Mouse (Mus musculus): ENCODE results near the gene Lrfn1.

DNA sequence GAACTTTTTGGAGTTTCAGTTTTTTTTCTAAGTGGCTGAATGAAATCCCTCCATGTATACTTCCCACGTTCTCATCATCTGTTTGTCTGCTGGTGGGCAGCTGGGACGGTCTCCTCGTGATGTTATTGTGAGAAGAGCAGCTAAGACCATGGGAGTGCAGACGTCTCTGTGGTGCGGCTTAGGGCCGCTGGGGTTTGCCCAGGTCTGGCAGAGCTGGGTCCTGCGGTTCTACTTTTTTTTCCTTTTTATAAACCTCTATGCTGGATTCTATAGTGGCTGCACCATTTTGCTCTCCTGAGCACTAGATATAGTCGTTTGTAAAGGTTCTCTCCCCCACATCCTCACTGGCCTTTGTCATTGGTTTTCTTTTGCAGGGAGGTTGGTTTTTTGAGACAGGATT is 59.7 kb downstream of the Lrfn1 start:
- no peak for TF ChIP-seq EP300 (IDR thresholded peaks at IDR 0.05; ENCODE audit: insufficient read depth, low read depth, low read length)
- no peak for TF ChIP-seq CTCF (IDR thresholded peaks at IDR 0.05; ENCODE audit: low read depth, low read length)

Measured in ES-Bruce4 (cell line).